Mouse (Mus musculus) adrenal gland, adult (tissue): ENCODE measurements at regions not wholly inside any gene's neighbourhood (a gene's known extent, or its start where the extent isn't known, plus 50 kb on each side); places are given as distances from the start of the nearest gene placed in this dataset.

Experiments
- DNase-seq, 2 experiments: peaks; one replicate each; pipeline ENCODE4 v3.0.0; 2022 to 2023; ENCODE audit warnings: low spot score in 1 of 2; ENCODE audit not compliant: inconsistent age in 2 of 2

- DNase-seq: peak in 1 of 2 experiments; percentile 60
Measured at GRCm38 (mm10) chr11:114443444-114443843, 224.9 kb upstream of the Rpl38 start.

- DNase-seq: no peak
Measured at GRCm38 (mm10) chr11:114439314-114439713, 229.0 kb upstream of the Rpl38 start.

- DNase-seq: no peak
Measured at GRCm38 (mm10) chr11:114435788-114436187, 232.5 kb upstream of the Rpl38 start.

DNA sequence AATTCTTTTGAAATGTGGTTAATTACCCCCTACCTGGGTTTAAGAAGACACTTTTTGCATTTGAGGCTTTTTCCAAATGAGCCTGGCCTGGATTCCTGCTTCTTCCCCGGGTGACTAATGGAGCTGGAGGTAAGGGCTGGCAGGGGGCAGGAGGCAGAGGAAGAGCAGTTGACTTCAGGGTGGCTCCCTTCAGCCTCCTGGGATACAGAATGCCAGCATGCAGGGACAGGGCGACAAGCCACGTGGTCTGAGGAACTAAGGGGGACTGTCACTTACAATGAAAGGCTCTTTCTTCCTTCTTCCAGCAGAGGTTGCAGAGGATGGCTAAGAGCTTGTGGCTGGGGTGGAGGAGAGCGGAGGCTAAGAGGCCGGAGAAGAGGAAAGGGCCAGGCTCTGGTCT, 234.8 kb upstream of the Rpl38 start:
- DNase-seq: no peak

GRCm38 (mm10) chr11:114425447-114425846, 242.9 kb upstream of the Rpl38 start:
- DNase-seq: no peak

DNA sequence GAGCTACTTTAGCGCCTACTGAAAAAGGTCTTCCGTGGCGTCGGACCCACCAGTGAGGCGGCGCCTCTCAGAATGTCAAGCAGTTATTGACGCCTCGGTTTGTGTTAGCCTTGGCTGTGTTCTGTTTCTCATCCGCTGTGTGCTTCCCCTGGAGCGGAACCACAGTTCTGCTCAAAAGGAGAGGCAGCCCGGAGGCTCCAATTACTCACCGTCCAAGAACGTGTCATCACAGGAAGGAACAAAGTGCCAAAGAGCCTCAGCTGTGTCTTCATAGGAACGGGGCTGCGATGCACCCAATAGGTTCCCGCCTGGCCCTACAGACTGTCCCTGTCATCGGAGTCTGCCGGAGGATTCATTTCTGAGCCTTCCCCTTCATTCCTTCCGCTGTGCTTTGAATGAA, 245.0 kb upstream of the Rpl38 start:
- no peak for DNase-seq

- no peak for DNase-seq
Measured at GRCm38 (mm10) chr11:114419002-114419401, 249.3 kb upstream of the Rpl38 start.

DNA sequence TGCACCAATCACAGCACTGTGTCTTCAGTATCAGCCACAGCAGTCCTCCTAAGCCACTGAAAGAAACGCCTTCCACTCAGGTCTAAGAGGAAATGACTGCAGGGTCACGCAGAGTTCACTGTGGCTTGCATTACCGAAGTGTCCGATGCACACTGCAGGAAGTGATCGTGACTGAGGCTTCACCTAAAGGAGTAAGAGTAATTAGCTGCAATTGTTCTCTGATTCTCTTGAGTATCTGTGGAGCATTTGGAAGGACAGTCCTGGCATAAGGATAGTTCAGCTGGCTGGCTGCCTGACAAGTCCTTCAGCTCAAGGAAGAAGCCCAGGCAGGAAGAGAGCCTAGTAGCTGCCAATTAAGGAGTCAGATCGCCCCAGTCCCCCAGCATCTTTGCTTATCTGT, 252.2 kb upstream of the Rpl38 start:
- no peak for DNase-seq

GRCm38 (mm10) chr11:114404401-114404800, 263.9 kb upstream of the Rpl38 start:
- no peak for DNase-seq

DNA sequence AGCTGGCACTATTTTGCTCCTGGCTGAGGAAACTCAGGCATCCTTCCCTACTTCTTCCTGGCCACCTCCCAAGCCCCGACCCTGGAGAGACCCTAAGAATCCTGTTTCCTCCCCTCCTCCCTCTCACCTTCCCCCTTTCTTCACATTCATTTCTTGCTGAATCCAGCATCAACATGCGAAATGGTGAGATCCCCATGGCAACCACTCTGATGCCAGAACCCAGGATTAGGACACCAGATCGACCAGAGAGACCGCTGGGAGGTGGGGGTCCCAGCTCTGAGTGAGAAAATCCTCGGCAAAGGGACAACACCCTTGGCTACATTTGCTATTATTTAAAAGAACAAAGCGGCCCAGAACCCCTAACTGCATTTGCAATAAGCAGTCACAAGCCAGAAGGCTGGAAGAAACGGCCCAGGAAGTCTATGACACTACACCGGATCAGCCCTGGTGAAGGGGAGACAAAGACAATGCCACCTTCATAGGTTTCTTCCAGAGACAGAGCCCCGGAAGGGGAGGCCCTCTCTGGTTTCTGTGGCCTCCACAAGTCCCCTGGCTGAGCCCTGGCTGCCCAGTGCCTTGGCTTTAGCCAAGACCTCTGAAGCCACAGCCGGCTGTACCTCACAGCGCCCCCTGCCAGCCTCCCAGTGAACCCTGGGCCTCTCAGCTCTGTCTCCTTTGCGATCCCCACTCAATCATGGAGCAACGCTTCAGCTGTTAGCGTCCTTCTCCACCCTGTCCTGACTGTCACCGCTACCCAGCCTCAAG, 265.6 kb upstream of the Rpl38 start:
- peak; percentile 4 to 33 for DNase-seq

DNA sequence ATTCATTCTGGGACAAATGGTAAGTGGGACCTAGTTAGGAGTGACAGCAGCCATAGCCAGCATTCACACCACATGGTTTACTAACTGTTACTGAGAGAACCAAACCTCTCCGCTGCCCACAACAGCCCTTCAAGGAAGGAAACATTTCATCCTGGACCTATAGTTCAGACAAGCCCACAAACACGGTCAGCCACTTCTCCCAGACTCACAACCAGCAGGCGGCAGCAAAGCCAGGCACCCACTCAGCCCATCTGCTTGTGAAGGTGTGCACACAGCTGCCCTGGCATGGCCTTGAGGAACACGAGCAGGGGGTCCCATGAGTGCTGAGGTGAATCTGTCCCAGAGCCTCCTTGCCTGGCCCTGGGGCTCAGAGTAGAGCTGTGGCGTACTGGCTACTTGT, 267.6 kb upstream of the Rpl38 start:
- no peak for DNase-seq

DNA sequence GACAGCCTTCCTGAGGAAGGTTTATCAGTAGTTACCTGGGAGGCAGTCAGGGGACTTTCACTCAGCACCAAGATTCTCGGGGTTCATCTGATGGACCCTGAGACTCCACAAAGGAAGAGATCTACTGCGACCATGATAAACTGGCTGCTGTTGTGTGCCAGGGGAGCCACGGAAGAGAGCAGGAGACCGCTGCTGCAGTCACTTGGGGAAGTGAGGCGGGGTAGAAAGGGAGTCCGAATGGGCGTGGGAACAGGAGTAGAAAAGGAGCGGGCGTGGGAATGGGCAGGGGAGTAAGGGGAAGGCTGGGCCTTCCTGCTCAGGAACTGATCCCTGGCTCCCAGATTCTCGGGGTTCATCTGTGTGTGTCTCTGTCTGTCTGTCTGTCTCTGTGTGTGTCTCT, 276.2 kb upstream of the Rpl38 start:
- DNase-seq: no peak

DNA sequence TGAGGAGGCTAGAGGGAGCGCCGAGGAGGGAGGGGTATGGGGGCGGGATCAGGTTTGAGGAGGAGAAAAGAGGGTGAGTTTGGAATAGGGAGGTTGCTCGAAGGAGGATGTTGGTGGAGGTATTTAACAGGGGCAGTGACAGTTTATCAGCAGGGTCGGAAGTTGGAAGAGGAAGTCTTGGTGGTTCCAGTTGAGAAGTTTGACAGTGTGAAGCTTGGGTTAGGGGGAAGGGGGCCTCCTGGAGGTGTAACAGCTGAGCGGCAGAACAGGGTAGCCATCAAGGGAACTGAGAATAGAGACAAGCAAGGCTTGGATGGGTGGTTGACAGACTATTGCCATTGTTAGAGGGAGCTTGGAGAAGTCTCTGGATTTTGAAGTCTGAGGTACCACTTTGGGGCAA, 276.8 kb upstream of the Rpl38 start:
- no peak for DNase-seq

GRCm38 (mm10) chr11:114387091-114387490, 281.2 kb upstream of the Rpl38 start:
- no peak for DNase-seq

- peak in 1 of 2 experiments; percentile 54 for DNase-seq
Measured at GRCm38 (mm10) chr11:114379411-114379824, 288.9 kb upstream of the Rpl38 start.

DNA sequence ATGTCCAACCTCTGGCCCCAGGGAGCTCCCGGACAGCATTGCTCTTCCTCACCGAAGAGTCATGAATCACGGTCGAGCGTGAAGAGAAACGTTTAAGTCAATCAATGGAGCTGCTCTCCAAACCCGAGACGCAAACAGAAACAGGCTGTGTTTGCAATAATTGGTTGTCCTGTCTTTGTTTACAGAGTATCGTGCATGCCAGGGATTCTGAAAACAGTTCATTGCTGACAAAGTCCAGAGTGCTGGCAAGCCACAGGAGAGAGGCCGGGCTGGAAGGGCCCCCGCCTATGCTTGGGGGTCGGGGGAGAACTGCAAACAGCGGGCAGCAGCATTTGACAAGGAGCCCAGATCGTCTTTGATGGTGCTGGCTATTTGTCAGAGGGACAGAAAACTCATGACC, 292.4 kb upstream of the Rpl38 start:
- DNase-seq: no peak

DNA sequence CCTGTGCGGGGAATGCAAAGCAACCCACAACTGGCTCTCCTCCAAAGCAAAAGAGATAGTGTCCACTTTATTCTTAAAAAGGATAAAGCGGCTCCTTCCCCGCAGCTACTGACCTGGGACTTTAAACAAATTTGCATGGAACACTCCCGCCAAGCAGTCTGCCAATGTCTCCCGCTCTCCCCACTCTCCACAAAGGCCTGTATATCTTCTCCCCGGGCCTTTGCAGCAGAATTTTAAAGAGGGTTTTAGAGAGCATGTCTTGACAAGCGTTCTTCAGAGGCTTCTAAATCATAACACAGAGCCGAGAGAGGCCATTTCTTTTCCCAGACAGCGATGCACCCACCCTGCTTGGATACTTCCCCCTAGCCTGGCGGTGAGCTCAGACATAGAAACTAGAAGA, 297.6 kb upstream of the Rpl38 start:
- DNase-seq: no peak

GRCm38 (mm10) chr11:114367779-114368178, 300.5 kb upstream of the Rpl38 start:
- DNase-seq: no peak

DNA sequence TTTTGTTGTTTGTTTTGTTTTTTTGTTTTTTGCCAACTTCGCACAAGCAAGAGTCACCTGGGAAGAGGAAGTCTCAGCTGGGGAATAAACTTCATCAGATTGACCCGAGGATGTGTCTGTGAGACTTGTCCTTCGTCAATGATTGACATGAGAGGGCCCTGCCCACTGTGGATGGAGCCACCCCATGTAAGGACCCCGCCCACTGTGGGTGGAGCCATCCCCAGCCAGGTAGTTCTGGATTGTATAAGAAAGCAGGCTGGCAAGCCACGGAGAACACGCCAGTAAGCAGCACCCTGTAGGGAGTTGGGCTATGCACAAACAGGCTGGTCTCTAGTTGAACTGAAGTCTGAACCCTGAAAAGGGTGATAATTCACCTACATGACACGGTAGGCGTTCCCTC, 294.1 kb upstream of the Sdk2 start:
- no peak for DNase-seq

GRCm38 (mm10) chr11:114360321-114360720, 293.5 kb upstream of the Sdk2 start:
- DNase-seq: no peak

GRCm38 (mm10) chr11:114352146-114352795, 285.4 kb upstream of the Sdk2 start:
- peak in 1 of 2 experiments; percentile 28 for DNase-seq

DNA sequence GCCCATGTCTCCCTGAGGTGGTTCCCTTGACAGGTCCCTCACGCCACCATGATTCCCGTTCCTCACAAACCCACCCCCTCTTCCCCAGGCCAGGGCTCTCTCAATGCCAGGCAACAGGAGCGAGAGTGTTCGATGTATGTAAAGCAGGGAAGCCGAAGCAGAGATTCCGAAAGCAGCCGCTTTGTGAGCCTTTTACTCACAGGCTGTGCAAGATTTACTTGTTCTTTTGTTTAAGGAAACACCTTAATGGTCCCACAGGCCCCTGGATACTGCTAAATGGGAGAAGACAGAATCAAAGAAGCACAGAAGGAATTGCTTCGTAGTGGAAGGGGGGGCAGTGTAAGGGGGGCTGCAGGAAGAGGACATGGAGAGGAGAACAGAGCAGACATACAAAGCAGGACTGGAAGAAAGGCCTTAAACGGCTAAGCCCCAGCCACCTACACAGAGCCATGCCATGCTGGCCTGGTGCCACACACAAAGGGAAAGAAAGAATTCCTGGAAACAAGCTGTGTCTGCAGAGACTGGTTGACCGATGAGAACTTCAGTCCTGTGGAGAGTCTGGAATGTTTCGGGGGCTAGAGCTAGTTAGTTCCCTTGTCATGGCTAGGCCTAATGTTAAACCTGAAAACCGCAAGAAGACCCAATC, 270.1 kb upstream of the Sdk2 start:
- no peak for DNase-seq
